Mouse (Mus musculus) liver, embryonic 15.5 days (tissue): ENCODE results near the gene Zfp710. TPM values are rescaled to one million over a fixed set of nuclear protein-coding genes. Genes with fewer than 3 reads are reported as not detected.

ENCODE experiments used
- polyA plus RNA-seq: library from polyadenylated mRNA; unstranded; fragments of >200 nt; fragmentation: Nextera tagmentation; extraction: Ambion mirVana; gene quantifications from 2 replicates; pipeline ENCODE4 v1.2.1, GENCODE M21; 2015

The Zfp710 gene
- polyA plus RNA-seq, 1 experiment from 2014 or later, result 5.6 TPM

Other genes with a start within 250 kb of the Zfp710 start
- gene Mesp1, start 231.0 kb upstream of the Zfp710 start, polyA plus RNA-seq, result not detected in 2 replicates
- gene Mesp2, start 214.1 kb upstream of the Zfp710 start, polyA plus RNA-seq, result not detected in 2 replicates
- gene Anpep, start 163.8 kb upstream of the Zfp710 start, polyA plus RNA-seq, result 14.9 and 21.0 TPM in 2 replicates
- 8.1 and 9.5 TPM in 2 replicates for gene Ap3s2, start 104.2 kb upstream of the Zfp710 start, polyA plus RNA-seq
- 3.5 and 3.6 TPM in 2 replicates for gene Arpin, start 89.5 kb upstream of the Zfp710 start, polyA plus RNA-seq
- gene Idh2, start 90.6 kb downstream of the Zfp710 start, polyA plus RNA-seq, result 175 and 206 TPM in 2 replicates
- gene Sema4b, start 162.0 kb downstream of the Zfp710 start, polyA plus RNA-seq, result 15.2 and 15.5 TPM in 2 replicates
- gene Cib1, start 208.0 kb downstream of the Zfp710 start, polyA plus RNA-seq, result 84.7 and 85.0 TPM in 2 replicates
- 2.0 and 2.1 TPM in 2 replicates for gene Gdpgp1, start 208.1 kb downstream of the Zfp710 start, polyA plus RNA-seq
- 0.16 and 0.20 TPM in 2 replicates for gene Ttll13, start 221.6 kb downstream of the Zfp710 start, polyA plus RNA-seq
- gene Ngrn, start 236.4 kb downstream of the Zfp710 start, polyA plus RNA-seq, result 25.4 and 28.3 TPM in 2 replicates
- 4.4 and 5.6 TPM in 2 replicates for gene Vps33b, start 244.8 kb downstream of the Zfp710 start, polyA plus RNA-seq